Mouse (Mus musculus) testis, adult 2 months (tissue): ENCODE data around the gene Chst5.

ENCODE experiments used
- CTCF ChIP-seq: fragments of 200-500 bp; IDR thresholded peaks from 2 replicates; pipeline ENCODE4 v1.5.1; 2012; ENCODE audit warnings: low read depth, mild to moderate bottlenecking, inconsistent platforms, low read length, moderate library complexity; ENCODE audit not compliant: control insufficient read depth, insufficient read depth, insufficient replicate concordance
- POLR2A ChIP-seq: fragments of 200-500 bp; IDR thresholded peaks from 2 replicates; pipeline ENCODE4 v1.6.1; 2012; ENCODE audit warnings: low read depth, mild to moderate bottlenecking, inconsistent platforms, low read length, moderate library complexity; ENCODE audit not compliant: control insufficient read depth

- no peak for TF ChIP-seq POLR2A
- TF ChIP-seq CTCF, result no peak
Measured at GRCm38 (mm10) chr8:111871278-111871677, 39.0 kb downstream of the Chst5 start.
